Mouse (Mus musculus) liver, embryonic 13.5 days (tissue): ENCODE results near the gene Nomo1. TPM values are rescaled to one million over a fixed set of nuclear protein-coding genes. Genes with fewer than 3 reads are reported as not detected.

ENCODE experiments used
- ATAC-seq: fragments of 200-750 bp; cut with Nextera tagmentation; 2 replicates; pipeline ENCODE4 v1.8.0; 2017; ENCODE audit warnings: low read depth, mild to moderate bottlenecking, moderate number of reproducible peaks, moderate library complexity
- DNase-seq: peaks from one replicate; pipeline ENCODE4 v3.0.0; 2022
- H3K27ac ChIP-seq: fragments of 300-500 bp; sonication (generic); 2 replicates; pipeline ENCODE4 v1.5.1; 2015; ENCODE audit warnings: moderate library complexity, mild to moderate bottlenecking, inconsistent platforms
- H3K27me3 ChIP-seq: fragments of 300-500 bp; sonication (generic); 2 replicates; pipeline ENCODE4 v1.6.1; 2015; ENCODE audit warnings: mild to moderate bottlenecking, inconsistent platforms
- H3K36me3 ChIP-seq: fragments of 300-500 bp; sonication (generic); 2 replicates; pipeline ENCODE4 v1.6.1; 2015; ENCODE audit warnings: mild to moderate bottlenecking, inconsistent platforms
- H3K4me1 ChIP-seq: fragments of 300-500 bp; sonication (generic); replicated peaks from 2 replicates; pipeline ENCODE4 v1.6.1; 2015; ENCODE audit warnings: inconsistent platforms
- H3K4me2 ChIP-seq: fragments of 300-500 bp; sonication (generic); 2 replicates; pipeline ENCODE4 v1.6.1; 2015; ENCODE audit warnings: inconsistent platforms, mild to moderate bottlenecking, moderate library complexity
- H3K4me3 ChIP-seq: fragments of 300-500 bp; sonication (generic); replicated peaks from 2 replicates; pipeline ENCODE4 v1.5.1; 2015; ENCODE audit warnings: mild to moderate bottlenecking, inconsistent platforms
- H3K9ac ChIP-seq: fragments of 300-500 bp; sonication (generic); 2 replicates; pipeline ENCODE4 v1.6.1; 2015; ENCODE audit warnings: mild to moderate bottlenecking, inconsistent platforms
- H3K9me3 ChIP-seq: fragments of 300-500 bp; sonication (generic); replicated peaks from 2 replicates; pipeline ENCODE4 v1.6.1; 2016; ENCODE audit warnings: inconsistent platforms
- WGBS: fragments of 180-500 bp; shearing (Covaris S2); methylation state at CpG from one replicate; pipeline ENCODE4 v1.1.7; 2015; ENCODE audit not compliant: insufficient replicate concordance; 5-methylcytosine and 5-hydroxymethylcytosine counted together
- polyA plus RNA-seq: library from polyadenylated mRNA; unstranded; fragments of >200 nt; fragmentation: Nextera tagmentation; extraction: Ambion mirVana; gene quantifications from 2 replicates; pipeline ENCODE4 v1.2.1, GENCODE M21; 2015

Gene Nomo1
- polyA plus RNA-seq, 1 experiment from 2014 or later, result 30.8 TPM

DNA sequence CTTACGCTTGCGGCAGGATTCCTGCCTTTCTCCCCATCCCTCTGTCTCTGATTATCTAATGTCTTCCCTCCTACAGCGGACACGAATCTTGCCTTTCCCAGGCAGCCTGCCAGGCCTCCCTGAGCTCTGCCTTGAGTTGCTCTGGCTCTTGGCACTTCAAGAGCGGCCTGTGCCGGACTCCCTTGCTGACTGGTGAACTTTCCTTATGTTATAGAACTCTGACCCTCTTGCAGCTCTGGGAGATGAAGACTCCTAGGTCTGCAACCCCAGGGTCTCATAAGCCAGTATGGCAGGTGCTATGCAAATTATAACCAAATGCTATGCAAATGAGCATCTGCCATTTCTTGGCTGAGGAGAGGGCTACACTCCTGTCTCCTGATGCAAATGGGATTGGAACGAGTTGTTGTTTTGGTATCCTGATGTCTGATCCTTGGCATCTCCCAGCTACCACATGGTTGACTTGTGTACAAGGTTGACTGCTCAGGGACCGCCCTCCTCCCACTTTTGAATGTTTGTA lies 69.6 kb downstream of the Nomo1 start:
- no peak overlapping the region for H3K27ac ChIP-seq
- no peaks in the 10 kb centered on the region for H3K9me3 ChIP-seq
- DNase-seq, result no peak
- H3K36me3 ChIP-seq, result no peaks in the 10 kb centered on the region
- H3K9ac ChIP-seq, result no peak overlapping the region
- peaks cover 6% of the 10 kb centered on the region; the same call in 1 of the 2 replicates for H3K4me1 ChIP-seq
- H3K4me3 ChIP-seq, result no peak overlapping the region
- 69% methylated on average over 8 of the region's 8 CpGs for WGBS
- peaks cover 23% of the 10 kb centered on the region for H3K27me3 ChIP-seq
- H3K4me2 ChIP-seq, result no peak overlapping the region
- ATAC-seq, result no peak

- H3K4me2 ChIP-seq, result no peak overlapping the region
- H3K9me3 ChIP-seq, result no peaks in the 10 kb centered on the region
- ATAC-seq, result no peak
- no peak overlapping the region for H3K9ac ChIP-seq
- no peak overlapping the region for H3K27ac ChIP-seq
- peaks cover 19% of the 10 kb centered on the region for H3K27me3 ChIP-seq
- no peaks in the 10 kb centered on the region for H3K36me3 ChIP-seq
- no peak overlapping the region for H3K4me3 ChIP-seq
- peaks cover 6% of the 10 kb centered on the region; the same call in 1 of the 2 replicates for H3K4me1 ChIP-seq
- no peak for DNase-seq
- WGBS, result 77% methylated on average over 8 of the region's 8 CpGs
These were observed 70.3 kb downstream of the Nomo1 start for GRCm38 (mm10) chr7:46103771-46104170.

DNA sequence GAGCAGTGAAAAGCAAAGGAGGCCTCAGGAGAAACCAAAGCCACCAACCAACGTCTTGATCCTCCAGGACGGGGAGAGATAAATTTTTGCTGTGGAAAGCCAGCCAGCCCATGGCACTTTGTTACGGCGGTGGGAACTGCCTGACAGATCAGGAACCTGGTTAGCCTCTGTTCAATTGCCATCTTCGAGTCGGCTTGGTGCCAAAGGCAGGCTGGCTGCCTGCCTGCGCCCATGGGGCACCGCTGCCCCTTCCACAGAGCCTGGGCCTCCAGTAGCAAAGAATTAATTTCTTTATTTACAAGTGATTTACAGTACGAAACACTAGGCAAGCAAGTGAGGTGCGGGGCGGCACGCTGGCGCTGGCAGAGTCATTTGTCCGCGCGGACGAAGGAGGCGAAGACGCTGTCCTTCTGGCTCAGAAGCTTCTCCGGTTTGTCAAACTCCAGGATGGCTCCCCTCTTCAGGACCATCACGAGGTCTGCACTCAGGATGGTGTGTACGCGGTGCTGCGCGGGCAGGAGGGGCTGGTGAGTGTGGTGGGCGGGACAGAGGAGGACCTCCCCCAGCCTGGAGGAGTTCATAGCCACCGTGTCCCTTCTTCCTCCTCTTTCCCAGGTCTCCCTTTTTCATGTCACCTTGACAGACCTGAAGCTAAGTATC lies 70.9 kb downstream of the Nomo1 start:
- H3K27ac ChIP-seq, result no peak overlapping the region
- H3K4me3 ChIP-seq, result no peak overlapping the region
- H3K36me3 ChIP-seq, result no peaks in the 10 kb centered on the region
- H3K9me3 ChIP-seq, result no peaks in the 10 kb centered on the region
- H3K9ac ChIP-seq, result no peak overlapping the region
- no peak for DNase-seq
- peaks cover 12% of the 10 kb centered on the region for H3K27me3 ChIP-seq
- H3K4me2 ChIP-seq, result no peak overlapping the region
- ATAC-seq, result no peak
- H3K4me1 ChIP-seq, result peaks cover 6% of the 10 kb centered on the region; the same call in 1 of the 2 replicates
- WGBS, result 72% methylated on average over 27 of the region's 27 CpGs

DNA sequence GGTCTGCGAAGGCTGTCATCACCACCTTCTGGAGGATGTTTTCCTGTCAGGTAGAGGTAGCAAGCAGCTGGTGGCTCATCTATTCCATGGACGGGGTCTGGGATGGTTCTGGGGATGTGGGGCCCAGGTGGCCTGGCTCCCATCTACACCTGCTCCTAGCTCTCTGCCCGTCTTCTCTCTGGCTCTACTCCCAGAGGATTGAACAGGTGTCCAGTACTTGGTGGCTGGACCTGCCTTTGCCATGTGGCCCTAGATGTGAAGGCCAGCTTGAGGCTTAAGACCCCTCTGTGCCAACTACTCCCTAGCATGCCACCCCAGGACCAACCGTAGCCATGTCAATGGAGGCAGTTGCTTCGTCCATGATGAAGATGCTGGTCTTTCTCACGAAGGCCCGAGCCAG lies 72.0 kb downstream of the Nomo1 start:
- ATAC-seq, result no peak
- Histone ChIP-seq H3K36me3 (no peaks in the 10 kb centered on the region), H3K9me3 (no peaks in the 10 kb centered on the region), H3K9ac (no peak overlapping the region), H3K4me3 (no peak overlapping the region), H3K4me2 (no peak overlapping the region), H3K27me3 (peaks cover 2% of the 10 kb centered on the region; the same call in 1 of the 2 replicates), H3K27ac (no peak overlapping the region), H3K4me1 (peaks cover 4% of the 10 kb centered on the region; the same call in 1 of the 2 replicates)
- no peak for DNase-seq
- WGBS, result 74% methylated on average over 7 of the region's 7 CpGs

- Histone ChIP-seq H3K4me1 (no peaks in the 10 kb centered on the region), H3K27ac (no peak overlapping the region), H3K4me3 (no peak overlapping the region), H3K4me2 (no peak overlapping the region), H3K9me3 (no peaks in the 10 kb centered on the region), H3K27me3 (no peaks in the 10 kb centered on the region; the same call in 1 of the 2 replicates), H3K9ac (no peak overlapping the region), H3K36me3 (no peaks in the 10 kb centered on the region)
- DNase-seq (no peak), ATAC-seq (no peak)
- WGBS, result 57% methylated on average over 3 of the region's 3 CpGs
These were observed 76.6 kb downstream of the Nomo1 start for GRCm38 (mm10) chr7:46110079-46110478.

DNA sequence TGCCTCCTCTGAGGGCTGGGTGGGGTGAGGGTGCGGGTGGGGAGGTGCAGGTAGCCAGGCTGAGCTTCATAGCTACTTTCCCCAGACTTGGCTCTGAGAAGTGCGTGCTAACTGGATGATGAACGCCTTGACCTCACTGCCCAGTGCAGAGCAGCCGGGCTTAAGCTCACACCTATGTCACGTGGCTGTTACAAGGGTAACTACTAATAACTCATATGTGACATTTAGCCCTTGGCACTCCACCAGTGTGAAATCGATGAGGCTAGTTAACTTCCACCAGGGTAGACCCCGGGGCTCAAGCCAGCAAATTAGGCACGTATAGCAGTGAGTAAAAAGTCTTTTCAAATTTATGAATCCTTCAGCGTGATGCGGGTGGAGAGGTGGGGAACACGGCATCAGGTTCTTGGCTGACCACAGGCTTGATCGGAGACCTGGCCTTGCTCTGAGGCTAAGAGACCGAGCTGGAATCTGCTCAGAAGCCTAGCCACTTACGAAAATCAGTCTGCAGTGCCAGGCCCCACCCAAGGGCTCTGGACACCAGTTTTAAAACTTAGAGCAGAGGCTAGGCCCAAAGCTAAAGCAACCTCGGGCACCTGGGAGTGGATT lies 77.8 kb downstream of the Nomo1 start:
- Histone ChIP-seq H3K9me3 (no peaks in the 10 kb centered on the region), H3K4me1 (no peaks in the 10 kb centered on the region), H3K36me3 (no peaks in the 10 kb centered on the region), H3K4me3 (no peak overlapping the region), H3K9ac (no peak overlapping the region), H3K27ac (no peak overlapping the region), H3K27me3 (no peaks in the 10 kb centered on the region; the same call in 1 of the 2 replicates), H3K4me2 (no peak overlapping the region)
- 63% methylated on average over 15 of the region's 15 CpGs for WGBS
- ATAC-seq (no peak), DNase-seq (no peak)

GRCm38 (mm10) chr7:46111938-46112337 lies 78.4 kb downstream of the Nomo1 start:
- Histone ChIP-seq H3K4me2 (no peak overlapping the region), H3K27ac (no peak overlapping the region)
- 49% methylated on average over 6 of the region's 6 CpGs for WGBS

DNA sequence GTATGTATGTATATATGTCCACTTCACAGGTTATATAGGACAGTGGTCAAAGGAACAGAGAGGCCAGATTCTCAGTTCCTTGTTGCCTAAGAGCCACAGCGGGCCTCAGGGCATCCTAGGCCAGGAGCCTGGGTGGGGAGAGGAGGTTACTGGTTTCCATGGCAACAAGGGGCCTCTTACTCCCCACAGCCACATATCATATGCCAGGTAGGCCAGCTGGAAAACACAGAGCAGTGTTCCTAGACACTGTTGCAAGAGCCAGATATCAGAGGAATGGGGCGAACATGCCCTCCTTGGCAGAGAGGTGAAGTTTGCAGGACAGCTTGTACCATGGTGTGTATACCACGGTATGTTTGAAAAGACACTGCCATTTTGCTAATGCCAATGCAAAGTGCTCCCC lies 79.9 kb downstream of the Nomo1 start:
- Histone ChIP-seq H3K9me3 (no peaks in the 10 kb centered on the region), H3K4me1 (no peaks in the 10 kb centered on the region), H3K4me3 (no peak overlapping the region), H3K27ac (no peak overlapping the region), H3K27me3 (no peaks in the 10 kb centered on the region; the same call in 1 of the 2 replicates), H3K36me3 (no peaks in the 10 kb centered on the region), H3K9ac (no peak overlapping the region), H3K4me2 (no peak overlapping the region)
- 62% methylated on average over 3 of the region's 3 CpGs for WGBS
- ATAC-seq (no peak), DNase-seq (no peak)

More at GRCm38 (mm10) chr7:46111938-46112337, 78.4 kb downstream of the Nomo1 start:
- ATAC-seq (no peak), DNase-seq (no peak)
- H3K36me3 ChIP-seq, result no peaks in the 10 kb centered on the region
- H3K9me3 ChIP-seq, result no peaks in the 10 kb centered on the region
- H3K4me1 ChIP-seq, result no peaks in the 10 kb centered on the region
- no peaks in the 10 kb centered on the region; the same call in 1 of the 2 replicates for H3K27me3 ChIP-seq
- no peak overlapping the region for H3K4me3 ChIP-seq
- H3K9ac ChIP-seq, result no peak overlapping the region

- Histone ChIP-seq H3K27ac (no peak overlapping the region), H3K27me3 (no peaks in the 10 kb centered on the region; the same call in 1 of the 2 replicates), H3K4me2 (no peak overlapping the region), H3K4me3 (no peak overlapping the region), H3K36me3 (no peaks in the 10 kb centered on the region), H3K9ac (no peak overlapping the region), H3K9me3 (no peaks in the 10 kb centered on the region), H3K4me1 (no peaks in the 10 kb centered on the region)
- no peak for ATAC-seq
- DNase-seq, result no peak
- WGBS, result 46% methylated on average over 10 of the region's 10 CpGs
These were observed 82.7 kb downstream of the Nomo1 start for GRCm38 (mm10) chr7:46116118-46116581.

DNA sequence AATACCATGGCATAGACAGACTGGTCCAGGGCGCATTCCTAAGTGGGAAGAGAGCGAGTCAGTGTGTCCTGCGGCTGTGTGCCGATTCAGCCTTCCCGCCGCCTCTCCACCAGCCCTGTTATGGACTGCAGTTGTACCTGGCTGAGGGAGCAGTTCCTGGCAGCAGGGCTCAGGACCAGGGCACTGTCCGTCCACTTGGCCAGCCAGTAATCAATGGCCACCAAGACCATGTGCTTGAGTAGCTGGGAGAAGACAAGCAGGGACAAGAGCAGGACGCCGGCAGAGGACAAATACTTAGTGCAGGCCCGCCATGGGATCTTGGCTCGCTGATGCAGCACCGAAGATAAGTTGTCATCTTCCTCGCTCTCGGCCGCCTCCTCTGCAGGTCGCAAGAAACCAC lies 83.5 kb downstream of the Nomo1 start:
- WGBS, result 77% methylated on average over 16 of the region's 16 CpGs
- no peak overlapping the region for H3K9ac ChIP-seq
- no peak overlapping the region for H3K4me3 ChIP-seq
- H3K27ac ChIP-seq, result no peak overlapping the region
- no peaks in the 10 kb centered on the region for H3K27me3 ChIP-seq
- no peaks in the 10 kb centered on the region for H3K9me3 ChIP-seq
- H3K4me2 ChIP-seq, result no peak overlapping the region
- no peak for DNase-seq
- H3K36me3 ChIP-seq, result no peaks in the 10 kb centered on the region
- no peak for ATAC-seq
- no peaks in the 10 kb centered on the region for H3K4me1 ChIP-seq

DNA sequence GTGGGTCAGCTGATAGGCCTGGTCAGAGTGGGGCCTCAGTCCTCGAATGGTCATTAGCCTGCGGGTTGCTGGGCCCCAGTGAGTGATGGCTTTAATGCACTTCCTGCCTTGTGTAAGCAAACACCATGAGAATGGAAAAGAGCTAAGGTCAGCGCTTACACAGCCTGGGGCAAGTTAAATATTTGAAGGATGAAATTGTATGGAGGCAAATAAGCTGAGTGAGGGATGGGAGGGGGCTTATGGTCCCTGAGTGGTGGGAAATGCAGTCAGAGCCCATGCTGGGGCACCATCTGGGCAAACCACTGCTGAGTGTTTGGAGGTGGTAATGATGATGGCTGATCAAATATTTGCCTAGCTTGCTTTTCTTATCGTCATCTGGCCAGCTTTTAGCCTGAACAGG lies 89.5 kb downstream of the Nomo1 start:
- Histone ChIP-seq H3K9me3 (no peaks in the 10 kb centered on the region), H3K4me1 (no peaks in the 10 kb centered on the region), H3K9ac (no peak overlapping the region), H3K36me3 (no peaks in the 10 kb centered on the region), H3K27me3 (no peaks in the 10 kb centered on the region), H3K4me2 (no peak overlapping the region), H3K4me3 (no peak overlapping the region), H3K27ac (no peak overlapping the region)
- ATAC-seq (no peak), DNase-seq (no peak)
- 37% methylated on average over 4 of the region's 4 CpGs for WGBS
